Mouse (Mus musculus): ENCODE measurements at regions not wholly inside any gene's neighbourhood (a gene's known extent, or its start where the extent isn't known, plus 50 kb on each side); places are given as distances from the start of the nearest gene placed in this dataset.

- no peak for DNase-seq
Measured at GRCm38 (mm10) chr4:55280706-55281105, 69.1 kb upstream of the Rad23b start.

GRCm38 (mm10) chr4:55281486-55282096 is 68.3 kb upstream of the Rad23b start:
- DNase-seq, result no peak

GRCm38 (mm10) chr4:55282474-55282873 is 67.4 kb upstream of the Rad23b start:
- DNase-seq, result no peak

- no peak for DNase-seq
Measured at GRCm38 (mm10) chr4:55284722-55285225, 65.1 kb upstream of the Rad23b start.

GRCm38 (mm10) chr4:55285641-55286040 is 64.2 kb upstream of the Rad23b start:
- DNase-seq, result no peak

GRCm38 (mm10) chr4:55288456-55288855 is 61.4 kb upstream of the Rad23b start:
- no peak for DNase-seq

GRCm38 (mm10) chr4:55292277-55292676 is 57.6 kb upstream of the Rad23b start:
- no peak for DNase-seq

DNA sequence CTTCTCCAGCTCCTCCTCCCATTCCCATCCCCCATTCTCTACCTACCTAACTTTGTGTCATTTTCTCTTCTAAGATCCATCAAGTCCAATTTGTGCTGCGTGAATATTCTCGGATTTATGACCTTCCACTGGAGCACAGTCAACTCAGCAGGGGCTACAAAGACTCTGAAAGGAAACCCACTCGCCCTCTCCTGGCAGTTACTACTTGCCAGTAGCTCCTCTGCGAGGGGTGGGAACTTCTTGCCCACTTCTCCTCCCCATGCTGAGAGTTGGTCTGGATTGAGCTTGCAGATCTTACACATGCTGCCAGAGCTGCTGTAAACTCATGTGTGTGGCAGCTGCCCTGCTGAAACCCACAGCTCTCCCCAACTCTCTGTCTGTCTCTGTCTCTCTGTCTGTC is 57.1 kb upstream of the Rad23b start:
- DNase-seq, result no peak

- DNase-seq, result no peak
Measured at GRCm38 (mm10) chr4:55293347-55294079, 56.3 kb upstream of the Rad23b start.

- DNase-seq, result no peak
Measured at GRCm38 (mm10) chr4:55294255-55294687, 55.6 kb upstream of the Rad23b start.

- no peak for DNase-seq
Measured at GRCm38 (mm10) chr4:55297841-55298240, 52.0 kb upstream of the Rad23b start.

Data from cerebellum, adult 8-10 months (tissue).